Mouse (Mus musculus) megakaryocyte, adult 5-6 weeks (primary cell): ENCODE results near the gene Serp2. TPM values are rescaled to one million over a fixed set of nuclear protein-coding genes. Genes with fewer than 3 reads are reported as not detected.

Experiments used
- ATAC-seq: 2 replicates; pipeline ENCODE4 v1.8.0; 2016; ENCODE audit warnings: mild to moderate bottlenecking, inconsistent platforms; ENCODE audit not compliant: poor library complexity, severe bottlenecking
- total RNA-seq, 2 experiments: library from RNA; stranded (forward) in 1 of 2; stranded (reverse) in 1 of 2; fragments of 153-499, 151-499 nt in 1 of 2; fragments of 221-1000, 200-1000 nt in 1 of 2; gene quantifications; 2 replicates each; pipeline versions ENCODE4 v1.2.3 to v1.2.4; 2015 to 2017

Gene Serp2
- total RNA-seq, 2 experiments from 2014 or later = not detected

DNA sequence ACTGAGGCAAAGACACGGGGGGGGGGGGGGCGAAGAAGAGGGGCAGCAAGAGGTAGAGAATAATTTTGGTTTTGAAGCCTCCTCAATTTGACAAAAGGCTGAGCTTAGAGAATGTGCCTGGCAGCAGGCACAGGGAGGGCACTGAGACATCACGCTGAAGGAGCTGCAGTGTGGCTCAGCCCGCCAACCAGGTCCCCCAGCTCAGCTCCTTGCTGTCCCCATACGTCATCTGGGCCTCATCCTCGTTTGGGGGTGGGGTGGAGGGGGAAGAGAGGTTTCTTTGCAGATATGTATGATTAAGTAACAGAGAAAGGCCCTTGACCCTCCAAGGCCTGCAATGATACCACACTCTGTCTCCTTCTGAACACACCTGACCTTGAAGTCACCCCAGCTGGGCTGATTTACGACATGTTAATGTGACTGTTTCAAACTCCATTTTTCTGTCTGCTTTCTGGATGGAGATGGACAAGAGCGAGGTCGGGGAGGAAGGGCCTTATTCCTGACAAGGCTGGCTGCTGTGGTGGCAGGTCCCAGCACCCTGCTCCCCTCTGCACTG, 28.9 kb downstream of the Serp2 start:
- ATAC-seq = no peak

- no peak for ATAC-seq
Observed at GRCm38 (mm10) chr14:76527030-76527719, 29.5 kb downstream of the Serp2 start.

DNA sequence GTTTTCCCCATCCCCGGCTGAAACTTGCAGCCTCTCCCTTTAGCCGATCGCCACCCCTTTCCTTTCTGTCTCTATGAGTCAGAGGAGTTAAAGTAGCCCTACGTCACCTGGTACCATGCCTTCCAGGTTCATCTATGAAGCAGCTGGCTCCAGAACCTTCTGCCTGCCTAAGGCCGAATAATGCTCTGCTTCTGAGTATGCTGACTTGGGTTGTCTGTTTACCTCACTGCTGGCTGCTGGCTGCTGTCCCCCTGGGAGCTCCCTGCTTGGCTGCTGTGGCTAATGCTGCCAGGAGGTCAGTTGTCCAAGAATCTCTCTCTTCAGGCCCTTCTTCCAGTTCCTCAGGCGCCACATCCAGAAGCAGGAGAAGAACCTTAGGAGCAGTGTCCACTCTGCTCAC, 30.2 kb downstream of the Serp2 start:
- no peak for ATAC-seq

DNA sequence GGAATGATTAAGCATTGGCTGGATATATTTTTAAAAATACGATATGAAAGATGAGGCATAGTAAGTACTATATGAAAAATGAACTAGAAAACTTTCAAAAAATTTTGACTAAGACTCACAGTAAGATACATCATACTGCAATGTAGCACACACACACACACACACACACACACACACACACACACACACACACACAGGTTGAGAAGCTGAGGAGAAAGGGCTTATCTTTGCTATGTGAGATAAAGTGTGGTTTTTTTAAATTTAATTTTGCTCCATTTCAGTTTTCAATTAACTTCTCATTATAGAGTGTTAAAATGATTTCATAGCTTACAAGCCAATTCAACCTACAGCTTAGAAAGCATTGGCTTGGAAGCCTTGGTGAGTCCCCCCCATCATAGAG, 33.3 kb downstream of the Serp2 start:
- no peak for ATAC-seq

DNA sequence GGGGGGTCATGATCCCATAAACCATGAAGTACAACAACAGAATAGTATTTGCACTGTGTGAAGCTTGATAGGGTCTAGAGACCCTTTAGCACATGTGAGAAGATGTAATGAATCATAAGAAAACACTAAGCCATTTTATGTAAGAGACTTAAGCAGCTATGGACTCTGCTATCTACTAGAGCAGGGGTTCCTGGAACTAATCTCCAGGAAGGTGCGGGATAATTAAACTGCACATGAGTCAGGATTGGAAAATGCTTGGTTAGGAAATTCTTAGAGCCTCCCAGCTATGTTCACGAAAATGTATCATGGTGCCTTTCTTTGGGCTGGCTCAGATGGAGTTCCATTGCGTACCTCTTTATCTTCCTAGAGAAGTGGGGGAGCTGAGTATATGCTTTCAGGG, 35.4 kb downstream of the Serp2 start:
- no peak for ATAC-seq

GRCm38 (mm10) chr14:76520606-76521005, 36.1 kb downstream of the Serp2 start:
- no peak for ATAC-seq

GRCm38 (mm10) chr14:76518217-76518616, 38.5 kb downstream of the Serp2 start:
- 0 out of 2 replicates have a peak, but pooled peaks have one; percentile 30 for ATAC-seq

DNA sequence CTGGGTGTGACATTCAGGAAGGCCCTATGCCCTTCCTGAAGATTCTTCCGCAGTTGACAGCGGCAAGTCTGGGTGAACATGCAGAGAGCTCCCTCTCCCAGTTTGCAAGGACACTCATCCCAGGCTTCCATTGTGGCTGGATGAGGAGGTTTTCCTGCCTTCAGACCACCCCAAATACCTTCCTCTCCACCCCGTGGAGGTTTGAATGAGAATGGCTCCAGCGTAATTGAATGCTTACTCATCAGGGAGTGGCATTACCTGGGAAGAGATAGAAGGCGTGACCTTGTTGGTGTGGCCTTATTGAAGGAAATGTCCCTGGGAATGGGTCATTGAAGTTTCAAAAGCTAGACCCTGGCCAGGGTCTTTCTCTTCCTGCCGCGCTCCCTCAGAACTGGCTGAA, 41.1 kb downstream of the Serp2 start:
- no peak for ATAC-seq

GRCm38 (mm10) chr14:76514050-76514585, 42.6 kb downstream of the Serp2 start:
- no peak for ATAC-seq

GRCm38 (mm10) chr14:76513395-76514049, 43.2 kb downstream of the Serp2 start:
- no peak for ATAC-seq

DNA sequence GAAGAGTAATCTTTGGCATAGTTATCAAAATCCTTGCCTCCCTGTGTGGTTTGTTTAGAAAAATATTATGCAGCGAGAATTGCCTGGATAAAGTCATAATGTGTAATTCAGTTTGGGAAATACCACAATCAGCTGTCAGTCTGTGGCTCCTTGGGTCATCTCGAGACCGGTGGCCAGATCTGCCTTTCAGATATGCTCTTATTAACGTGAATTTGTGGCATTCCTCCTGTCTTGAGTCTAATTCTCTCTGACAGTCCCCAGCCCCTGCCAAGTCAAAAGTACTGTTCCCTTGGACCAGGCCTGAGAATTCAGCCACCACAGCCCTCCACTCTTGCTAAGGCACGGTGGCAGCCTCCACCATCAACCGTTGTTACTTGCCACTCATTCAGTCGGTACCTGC, 44.7 kb downstream of the Serp2 start:
- no peak for ATAC-seq

DNA sequence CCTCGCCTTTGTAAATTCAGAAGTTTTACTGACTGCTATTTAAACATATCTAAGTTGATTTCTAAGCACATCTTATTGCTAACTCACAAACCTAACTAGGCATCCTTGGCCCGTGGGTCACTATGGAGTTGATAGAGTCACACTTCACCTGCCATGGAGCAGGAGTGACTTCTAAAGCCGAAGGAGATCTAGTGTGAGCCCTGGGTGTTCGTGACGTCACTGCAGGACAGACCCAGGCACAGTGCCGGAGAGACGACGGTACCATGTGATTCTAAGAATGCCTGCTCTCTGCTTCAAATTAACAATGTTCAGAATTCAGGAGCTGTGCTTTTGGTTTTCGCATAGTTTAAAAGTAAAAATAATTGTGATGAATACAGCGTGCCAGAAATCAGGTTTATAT, 48.0 kb downstream of the Serp2 start:
- no peak for ATAC-seq

GRCm38 (mm10) chr14:76507804-76508500, 48.7 kb downstream of the Serp2 start:
- ATAC-seq = no peak

GRCm38 (mm10) chr14:76507357-76507756, 49.3 kb downstream of the Serp2 start:
- ATAC-seq = no peak

- no peak for ATAC-seq
Observed at GRCm38 (mm10) chr14:76506425-76507205, 50.1 kb downstream of the Serp2 start.

GRCm38 (mm10) chr14:76505439-76506220, 51.1 kb downstream of the Serp2 start:
- ATAC-seq = peak; percentile 35

GRCm38 (mm10) chr14:76505101-76505438, 51.6 kb downstream of the Serp2 start:
- no peak for ATAC-seq

GRCm38 (mm10) chr14:76504121-76504737, 52.5 kb downstream of the Serp2 start:
- ATAC-seq = peak; percentile 87

GRCm38 (mm10) chr14:76503231-76503851, 53.3 kb downstream of the Serp2 start:
- peak; percentile 37 for ATAC-seq
